Mouse (Mus musculus): ENCODE measurements at regions not wholly inside any gene's neighbourhood (a gene's known extent, or its start where the extent isn't known, plus 50 kb on each side); places are given as distances from the start of the nearest gene placed in this dataset.
"Not testable (repeated sequence)": the region's sequence is repeated elsewhere in the genome, so short reads cannot be mapped to it uniquely, and the experiment has no call there.

GRCm38 (mm10) chr12:92886394-92887075 lies 1037.6 kb upstream of the Sel1l start:
- DNase-seq (ENCODE audit: low spot score in 2 of 2) = not testable (repeated sequence)

GRCm38 (mm10) chr12:92884014-92884413 lies 1035.1 kb upstream of the Sel1l start:
- DNase-seq (ENCODE audit: low spot score in 2 of 2) = not testable (repeated sequence)

- not testable (repeated sequence) for DNase-seq (ENCODE audit: low spot score in 2 of 2)
Observed at GRCm38 (mm10) chr12:92883091-92883490, 1034.1 kb upstream of the Sel1l start.

- not testable (repeated sequence) for DNase-seq (ENCODE audit: low spot score in 2 of 2)
Observed at GRCm38 (mm10) chr12:92882540-92882939, 1033.6 kb upstream of the Sel1l start.

GRCm38 (mm10) chr12:92873602-92874001 lies 1024.6 kb upstream of the Sel1l start:
- DNase-seq (ENCODE audit: low spot score in 2 of 2) = no peak

- no peak for DNase-seq (ENCODE audit: low spot score in 2 of 2)
Observed at GRCm38 (mm10) chr12:92869336-92869735, 1020.4 kb upstream of the Sel1l start.

GRCm38 (mm10) chr12:92823090-92823786 lies 974.3 kb upstream of the Sel1l start:
- DNase-seq (ENCODE audit: low spot score in 2 of 2) = no peak

- DNase-seq (ENCODE audit: low spot score in 2 of 2) = no peak
Observed at GRCm38 (mm10) chr12:92818610-92819009, 969.7 kb upstream of the Sel1l start.

GRCm38 (mm10) chr12:92801121-92801520 lies 952.2 kb upstream of the Sel1l start:
- DNase-seq (ENCODE audit: low spot score in 2 of 2) = no peak

GRCm38 (mm10) chr12:92783362-92783761 lies 934.4 kb upstream of the Sel1l start:
- DNase-seq (ENCODE audit: low spot score in 2 of 2) = no peak

- DNase-seq (ENCODE audit: low spot score in 2 of 2) = no peak
Observed at GRCm38 (mm10) chr12:92779695-92780292, 930.8 kb upstream of the Sel1l start.

- peak in 1 of 2 experiments; percentile 3 for DNase-seq (ENCODE audit: low spot score in 2 of 2)
Observed at GRCm38 (mm10) chr12:92775668-92776067, 926.7 kb upstream of the Sel1l start.

- DNase-seq (ENCODE audit: low spot score in 2 of 2) = no peak
Observed at GRCm38 (mm10) chr12:92748576-92748975, 899.6 kb upstream of the Sel1l start.

GRCm38 (mm10) chr12:92740818-92741217 lies 891.9 kb upstream of the Sel1l start:
- no peak for DNase-seq (ENCODE audit: low spot score in 2 of 2)

- no peak for DNase-seq (ENCODE audit: low spot score in 2 of 2)
Observed at GRCm38 (mm10) chr12:92739196-92739595, 890.2 kb upstream of the Sel1l start.

GRCm38 (mm10) chr12:92737623-92738370 lies 888.8 kb upstream of the Sel1l start:
- peak; percentile 13 to 14 for DNase-seq (ENCODE audit: low spot score in 2 of 2)

- no peak for DNase-seq (ENCODE audit: low spot score in 2 of 2)
Observed at GRCm38 (mm10) chr12:92723022-92723421, 874.1 kb upstream of the Sel1l start.

- DNase-seq (ENCODE audit: low spot score in 2 of 2) = no peak
Observed at GRCm38 (mm10) chr12:92713415-92713814, 864.5 kb upstream of the Sel1l start.

GRCm38 (mm10) chr12:92708466-92708865 lies 859.5 kb upstream of the Sel1l start:
- DNase-seq (ENCODE audit: low spot score in 2 of 2) = no peak

GRCm38 (mm10) chr12:92703731-92704130 lies 854.8 kb upstream of the Sel1l start:
- DNase-seq (ENCODE audit: low spot score in 2 of 2) = no peak

- no peak for DNase-seq (ENCODE audit: low spot score in 2 of 2)
Observed at GRCm38 (mm10) chr12:92692956-92693355, 844.0 kb upstream of the Sel1l start.

GRCm38 (mm10) chr12:92672396-92672795 lies 823.4 kb upstream of the Sel1l start:
- DNase-seq (ENCODE audit: low spot score in 2 of 2) = no peak
